Mouse (Mus musculus) activated CD4-positive, CD25-positive, alpha-beta regulatory T cell, adult 4 months (primary cell): Measurements from ENCODE around the gene Mrps25. TPM values are rescaled to one million over a fixed set of nuclear protein-coding genes. Genes with fewer than 3 reads are reported as not detected.

Experiments used
- ATAC-seq: one replicate; pipeline ENCODE4 v1.8.0; 2017
- polyA plus RNA-seq, 2 experiments: library from polyadenylated mRNA; unstranded; fragments of 100-300 nt; shearing (Covaris generic); gene quantifications; one replicate each; pipeline ENCODE4 v1.2.1; 2017

The Mrps25 gene
- polyA plus RNA-seq = 10 to 100 TPM; 55.9 to 56.5 TPM

GRCm38 (mm10) chr6:92183621-92184131 lies at the start of gene Mrps25:
TSS of gene Mrps25 (minus strand) at chr6:92184033.
- ATAC-seq = peak; percentile 69

- ATAC-seq = no peak
Observed at GRCm38 (mm10) chr6:92231762-92232161, 47.9 kb upstream of the Mrps25 start.

GRCm38 (mm10) chr6:92231356-92231755 lies 47.5 kb upstream of the Mrps25 start:
- ATAC-seq = no peak

GRCm38 (mm10) chr6:92229586-92229985 lies 45.8 kb upstream of the Mrps25 start:
- ATAC-seq = no peak

- ATAC-seq = no peak
Observed at GRCm38 (mm10) chr6:92229103-92229502, 45.3 kb upstream of the Mrps25 start.

- no peak for ATAC-seq
Observed at GRCm38 (mm10) chr6:92224981-92225380, 41.1 kb upstream of the Mrps25 start.

GRCm38 (mm10) chr6:92222021-92222420 lies 38.2 kb upstream of the Mrps25 start:
- no peak for ATAC-seq

- no peak for ATAC-seq
Observed at GRCm38 (mm10) chr6:92221604-92222003, 37.8 kb upstream of the Mrps25 start.

GRCm38 (mm10) chr6:92219445-92219844 lies 35.6 kb upstream of the Mrps25 start:
- no peak for ATAC-seq

- peak; percentile 97 for ATAC-seq
Observed at GRCm38 (mm10) chr6:92214773-92215449, 31.1 kb upstream of the Mrps25 start, which contains the start of gene Rbsn. TSS of gene Rbsn (minus strand) at chr6:92214925.

- peak; percentile 37 for ATAC-seq
Observed at GRCm38 (mm10) chr6:92214055-92214772, 30.4 kb upstream of the Mrps25 start.

- no peak for ATAC-seq
Observed at GRCm38 (mm10) chr6:92199414-92199813, 15.6 kb upstream of the Mrps25 start.

GRCm38 (mm10) chr6:92184178-92184577 lies 345 bp upstream of the Mrps25 start:
- peak; percentile 17 for ATAC-seq

GRCm38 (mm10) chr6:92176450-92176849 lies 7.4 kb downstream of the Mrps25 start:
- no peak for ATAC-seq

- no peak for ATAC-seq
Observed at GRCm38 (mm10) chr6:92162724-92163123, 21.1 kb downstream of the Mrps25 start.

GRCm38 (mm10) chr6:92158801-92159200 lies 25.0 kb downstream of the Mrps25 start:
- no peak for ATAC-seq

GRCm38 (mm10) chr6:92153774-92154173 lies 30.1 kb downstream of the Mrps25 start:
- ATAC-seq = no peak

GRCm38 (mm10) chr6:92145881-92146280 lies 38.0 kb downstream of the Mrps25 start:
- ATAC-seq = no peak

GRCm38 (mm10) chr6:92136356-92136755 lies 47.5 kb downstream of the Mrps25 start:
- ATAC-seq = no peak

- no peak for ATAC-seq
Observed at GRCm38 (mm10) chr6:92133617-92134016, 50.2 kb downstream of the Mrps25 start.

GRCm38 (mm10) chr6:92132021-92132911 lies 51.6 kb downstream of the Mrps25 start:
- ATAC-seq = peak; percentile 58

GRCm38 (mm10) chr6:92131456-92131855 lies 52.4 kb downstream of the Mrps25 start:
- peak; percentile 71 for ATAC-seq
